8 mouse cellular contexts compared by ENCODE assay signal in the genomic region with DNA sequence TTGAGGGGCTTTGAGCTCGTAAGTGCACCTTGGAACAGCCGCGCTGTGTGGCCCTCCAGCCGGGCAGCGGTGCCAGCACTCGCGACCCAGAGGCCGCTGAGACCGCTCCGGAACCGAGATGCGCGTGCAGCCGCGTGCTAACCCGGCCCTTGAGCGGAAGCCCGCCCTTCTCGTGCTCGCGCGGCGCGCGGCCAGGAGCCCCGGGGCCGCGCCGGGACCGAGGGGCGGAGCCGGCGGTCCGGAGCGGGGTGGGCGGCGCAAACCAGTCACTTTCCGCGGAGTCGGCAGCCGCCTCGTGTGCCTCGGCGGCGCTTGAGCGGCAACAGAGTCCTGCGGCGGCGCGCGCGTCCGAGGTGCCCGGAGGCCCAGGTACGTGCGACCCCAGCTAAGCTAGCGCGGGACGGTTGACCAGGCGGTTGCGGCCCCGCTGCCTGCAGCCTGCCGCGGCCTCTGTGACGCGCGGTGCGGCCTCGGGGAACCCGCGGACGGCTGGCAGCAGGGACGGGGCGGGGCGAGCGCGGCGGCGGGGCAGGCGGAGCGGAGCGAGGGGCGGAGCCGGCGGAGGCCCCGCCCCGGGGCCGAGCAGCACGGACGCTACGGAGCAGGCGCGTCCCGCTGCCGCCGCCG. TPM values are rescaled to one million over a fixed set of nuclear protein-coding genes. Genes with fewer than 3 reads are reported as not detected.
A peak's percentile ranks its signal among the peaks of the same experiment; 100 is the strongest.
DNase-seq lines count a peak whose midpoint lies in the region; ATAC-seq and TF ChIP-seq lines count a peak whose summit lies in the region.

A gene (plus strand): TSS at position 269 of the 627 bp plus-strand sequence.

- no peaks in the 10 kb centered on the region for H3K27me3 ChIP-seq in embryonic facial prominence, embryonic 14.5 days (replicated peaks; ENCODE audit: control insufficient read depth, insufficient read depth, low read length)
- no peaks in the 10 kb centered on the region for H3K27me3 ChIP-seq in limb, embryonic 14.5 days (ENCODE audit: control insufficient read depth, insufficient read depth, low read length)
- no peaks in the 10 kb centered on the region for H3K27me3 ChIP-seq in midbrain, postnatal 0 days (ENCODE audit: insufficient read depth, low read length)

- H3K9ac ChIP-seq in embryonic facial prominence, embryonic 14.5 days (ENCODE audit: low read depth, low read length) = peak within 1 kb of the TSS; percentile 85
- peak within 1 kb of the TSS; percentile 77 for H3K9ac ChIP-seq in limb, embryonic 14.5 days (ENCODE audit: low read depth, low read length, severe bottlenecking)
- peak within 1 kb of the TSS; percentile 79 for H3K9ac ChIP-seq in midbrain, postnatal 0 days (replicated peaks; ENCODE audit: low read length, poor library complexity, severe bottlenecking)

- H3K27ac ChIP-seq in embryonic facial prominence, embryonic 14.5 days (replicated peaks; ENCODE audit: low read depth, low read length) = peak within 1 kb of the TSS; percentile 94
- peak within 1 kb of the TSS; percentile 94 for H3K27ac ChIP-seq in limb, embryonic 14.5 days (replicated peaks; ENCODE audit: low read depth, low read length)
- H3K27ac ChIP-seq in midbrain, postnatal 0 days (ENCODE audit: low read depth, low read length) = peak within 1 kb of the TSS; percentile 98

- peaks cover under 1% of the 10 kb centered on the region; the same call in 1 of the 2 replicates for H3K36me3 ChIP-seq in embryonic facial prominence, embryonic 14.5 days (ENCODE audit: control insufficient read depth, insufficient read depth, low read length)
- H3K36me3 ChIP-seq in limb, embryonic 14.5 days (ENCODE audit: control insufficient read depth, insufficient read depth, low read length) = peaks cover 6% of the 10 kb centered on the region; the same call in 1 of the 2 replicates
- no peaks in the 10 kb centered on the region for H3K36me3 ChIP-seq in midbrain, postnatal 0 days (ENCODE audit: insufficient read depth, low read length)

- 0% methylated on average over 8 of the region's 97 CpGs for WGBS in embryonic facial prominence, embryonic 14.5 days
- WGBS in limb, embryonic 14.5 days = 1% methylated on average over 27 of the region's 97 CpGs
- WGBS in midbrain, postnatal 0 days = 1% methylated on average over 70 of the region's 97 CpGs

- no peak for TF ChIP-seq CTCF in midbrain, postnatal 0 days (IDR thresholded peaks at IDR 0.05)

- H3K4me1 ChIP-seq in embryonic facial prominence, embryonic 14.5 days (ENCODE audit: control insufficient read depth, insufficient read depth, low read length) = peaks cover 20% of the 10 kb centered on the region
- H3K4me1 ChIP-seq in limb, embryonic 14.5 days (ENCODE audit: control insufficient read depth, insufficient read depth, low read length) = peaks cover 23% of the 10 kb centered on the region
- H3K4me1 ChIP-seq in midbrain, postnatal 0 days (ENCODE audit: insufficient read depth, low read length) = peaks cover 13% of the 10 kb centered on the region

- peak; percentile 86 for DNase-seq in 3T3-L1 (ENCODE audit: low read depth, low spot score)
- peak; percentile 81 to 85 for DNase-seq in adrenal gland, postnatal 4 days (ENCODE audit: low spot score in 2 of 2)
- DNase-seq in embryonic facial prominence, embryonic 14.5 days (ENCODE audit: low spot score) = peak; percentile 94
- peak; percentile 91 for DNase-seq in heart, adult 8-10 months (ENCODE audit: low spot score)
- DNase-seq in kidney, adult 9 months = peak; percentile 95
- DNase-seq in limb, embryonic 14.5 days (ENCODE audit: low spot score) = peak; percentile 89
- peak; percentile 93 for DNase-seq in midbrain, postnatal 0 days (ENCODE audit: low spot score)
- peak; percentile 82 to 90 for DNase-seq in spleen, postnatal 14 days (ENCODE audit: low spot score in 2 of 2)

- peak within 1 kb of the TSS; percentile 67 for H3K4me3 ChIP-seq in embryonic facial prominence, embryonic 14.5 days (ENCODE audit: low read depth, low read length)
- peak within 1 kb of the TSS; percentile 77 for H3K4me3 ChIP-seq in limb, embryonic 14.5 days (replicated peaks; ENCODE audit: low read length)
- peak within 1 kb of the TSS; percentile 94 for H3K4me3 ChIP-seq in midbrain, postnatal 0 days (ENCODE audit: low read depth, low read length)

- ATAC-seq in embryonic facial prominence, embryonic 14.5 days (ENCODE audit: low read depth) = peak; percentile 95
- peak; percentile 97 for ATAC-seq in limb, embryonic 14.5 days (ENCODE audit: low FRiP score, low read depth)
- ATAC-seq in midbrain, postnatal 0 days (ENCODE audit: low FRiP score) = peak; percentile 95

- H3K9me3 ChIP-seq in embryonic facial prominence, embryonic 14.5 days (ENCODE audit: control insufficient read depth, low read length) = no peaks in the 10 kb centered on the region
- no peaks in the 10 kb centered on the region for H3K9me3 ChIP-seq in limb, embryonic 14.5 days (ENCODE audit: control insufficient read depth, low read length)
- no peaks in the 10 kb centered on the region for H3K9me3 ChIP-seq in midbrain, postnatal 0 days (ENCODE audit: low read length)

- peak; percentile 69; the same call in 1 of the 2 replicates for TF ChIP-seq POLR2A in limb, embryonic 14.5 days (IDR thresholded peaks at IDR 0.05; ENCODE audit: borderline replicate concordance, extremely low read depth, insufficient read depth, insufficient read length)

- peak within 1 kb of the TSS; percentile 95 for H3K4me2 ChIP-seq in embryonic facial prominence, embryonic 14.5 days (ENCODE audit: low read depth, low read length)
- peak within 1 kb of the TSS; percentile 93 for H3K4me2 ChIP-seq in limb, embryonic 14.5 days (replicated peaks; ENCODE audit: low read depth, low read length, severe bottlenecking)
- peak within 1 kb of the TSS; percentile 81 for H3K4me2 ChIP-seq in midbrain, postnatal 0 days (ENCODE audit: low read depth, low read length, poor library complexity, severe bottlenecking)

RNA-seq across cellular contexts. Expression of the gene that starts here (rescaled TPM):
- total RNA-seq in adrenal gland, postnatal 4 days (2021) = 10 to 100 TPM; 36.4 to 38.5 TPM
- polyA plus RNA-seq in embryonic facial prominence, embryonic 14.5 days (2014; fragmentation: Nextera tagmentation; extraction: Ambion mirVana) = 10.0 and 12.0 TPM in 2 replicates
- total RNA-seq in heart, adult 8-10 months (2022) = 10 to 100 TPM; 17.2 to 20.5 (median 18.7) TPM
- polyA plus RNA-seq in limb, embryonic 14.5 days (2012; rRNA removed) = 22.7 and 24.8 TPM in 2 replicates
- polyA plus RNA-seq in limb, embryonic 14.5 days (2014; fragmentation: Nextera tagmentation; extraction: Ambion mirVana) = 10.9 and 16.1 TPM in 2 replicates
- total RNA-seq in midbrain, postnatal 0 days (2014; rRNA removed) = 34.9 and 36.9 TPM in 2 replicates
- 7.9 and 8.9 TPM in 2 replicates for polyA plus RNA-seq in midbrain, postnatal 0 days (2015; fragmentation: Nextera tagmentation; extraction: Ambion mirVana)

Comparison
In these comparisons a context has a peak if more than half of its experiments do, and no peak if none do; other contexts are left out.
1. Peak in every context shown above with its lines: DNase-seq, ATAC-seq, H3K4me3 ChIP-seq and H3K27ac ChIP-seq.